Comparison of ENCODE assay signal across 26 mouse cellular contexts in genomic region chr5:96762021-96762420, GRCm38 (mm10). TPM values are rescaled to one million over a fixed set of nuclear protein-coding genes. Genes with fewer than 3 reads are reported as not detected.
DNase-seq lines count a peak whose midpoint lies in the region; ATAC-seq lines count a peak whose summit lies in the region.
"Had no signal": no experiment of that assay in that cellular context is flagged by ENCODE, and none has a peak within 500 bp of the region (broad histone marks: within the 10 kb centered on the region; RNA-seq: fewer than 3 reads in every experiment).

No protein-coding gene starts in this region.

- H3K4me1 ChIP-seq in hindbrain, embryonic 11.5 days (replicated peaks; ENCODE audit: control insufficient read depth, insufficient read depth, low read length) = no peaks in the 10 kb centered on the region
- peaks cover 2% of the 10 kb centered on the region; the same call in 1 of the 2 replicates for H3K4me1 ChIP-seq in forebrain, embryonic 13.5 days
- H3K4me1 ChIP-seq: forebrain, embryonic 10.5 days; heart, embryonic 13.5 days; hindbrain, embryonic 13.5 days; intestine, embryonic 15.5 days had no signal

- H3K27ac ChIP-seq in hindbrain, embryonic 11.5 days (ENCODE audit: low read depth, low read length) = no peak overlapping the region
- no peak overlapping the region for H3K27ac ChIP-seq in forebrain, embryonic 13.5 days
- H3K27ac ChIP-seq: forebrain, embryonic 10.5 days; gastrocnemius, adult 2 months; heart, adult 2 months; heart, embryonic 10.5 days; heart, embryonic 13.5 days; hindbrain, embryonic 13.5 days; intestine, embryonic 15.5 days had no signal

- no peaks in the 10 kb centered on the region for H3K36me3 ChIP-seq in hindbrain, embryonic 11.5 days (ENCODE audit: control insufficient read depth, insufficient read depth, low read length)
- H3K36me3 ChIP-seq in forebrain, embryonic 13.5 days (ENCODE audit: poor library complexity, severe bottlenecking) = no peaks in the 10 kb centered on the region
- H3K36me3 ChIP-seq: hindbrain, embryonic 13.5 days; intestine, embryonic 15.5 days had no signal

- no peak overlapping the region for H3K4me2 ChIP-seq in hindbrain, embryonic 11.5 days (replicated peaks; ENCODE audit: low read depth, low read length)
- no peak overlapping the region for H3K4me2 ChIP-seq in forebrain, embryonic 13.5 days
- H3K4me2 ChIP-seq: heart, embryonic 13.5 days; hindbrain, embryonic 13.5 days; intestine, embryonic 15.5 days had no signal

- H3K9me3 ChIP-seq in hindbrain, embryonic 11.5 days (ENCODE audit: control insufficient read depth, low read length) = no peaks in the 10 kb centered on the region
- no peaks in the 10 kb centered on the region for H3K9me3 ChIP-seq in forebrain, embryonic 13.5 days (replicated peaks)
- H3K9me3 ChIP-seq: forebrain, embryonic 10.5 days; heart, embryonic 10.5 days; heart, embryonic 13.5 days; hindbrain, embryonic 13.5 days; intestine, embryonic 15.5 days had no signal

- H3K27me3 ChIP-seq in hindbrain, embryonic 11.5 days (ENCODE audit: control insufficient read depth, insufficient read depth, low read length) = no peaks in the 10 kb centered on the region
- H3K27me3 ChIP-seq in forebrain, embryonic 13.5 days = no peaks in the 10 kb centered on the region
- H3K27me3 ChIP-seq: heart, embryonic 13.5 days; hindbrain, embryonic 13.5 days; intestine, embryonic 15.5 days had no signal

- DNase-seq in heart, adult 11 months = peak; percentile 55
- DNase-seq in heart, postnatal 4 days = no peak
- peak; percentile 22 for DNase-seq in MEL-GATA-1-ER (ENCODE audit: extremely low read depth, low read depth)
- no peak for DNase-seq in hindbrain, embryonic 11.5 days (ENCODE audit: low spot score)
- no peak for DNase-seq in cerebellum, adult 8-10 months
- DNase-seq: adrenal gland, adult 2 months; adrenal gland, postnatal 14 days; cerebellum, adult 11 months; cerebellum, adult 2 months; cerebellum, postnatal 10 days; cerebellum, postnatal 36 days; forebrain, postnatal 0 days; gastrocnemius, adult 2 months; gastrocnemius, postnatal 14 days; heart, adult 2 months; heart, postnatal 14 days had no signal

- H3K4me3 ChIP-seq in hindbrain, embryonic 11.5 days (ENCODE audit: low read depth, low read length) = no peak overlapping the region
- no peak overlapping the region for H3K4me3 ChIP-seq in forebrain, embryonic 13.5 days
- H3K4me3 ChIP-seq: forebrain, embryonic 10.5 days; gastrocnemius, adult 2 months; heart, adult 2 months; heart, embryonic 10.5 days; heart, embryonic 13.5 days; hindbrain, embryonic 13.5 days; intestine, embryonic 15.5 days had no signal

- WGBS in hindbrain, embryonic 11.5 days = 87% methylated on average over 1 of the region's 1 CpGs
- 94% methylated on average over 1 of the region's 1 CpGs for WGBS in forebrain, embryonic 13.5 days

- ATAC-seq in megakaryocyte, adult 5-6 weeks (ENCODE audit: poor library complexity, severe bottlenecking) = peak; percentile 73
- ATAC-seq in hindbrain, embryonic 11.5 days (ENCODE audit: low FRiP score) = no peak
- no peak for ATAC-seq in forebrain, embryonic 13.5 days
- ATAC-seq: CD4-positive, CD25-positive, alpha-beta regulatory T cell, adult 4 months; forebrain, embryonic 14.5 days; forebrain, postnatal 0 days; hindbrain, embryonic 16.5 days; intestine, embryonic 15.5 days had no signal

- H3K9ac ChIP-seq in hindbrain, embryonic 11.5 days (ENCODE audit: low read depth, low read length) = no peak overlapping the region
- no peak overlapping the region for H3K9ac ChIP-seq in forebrain, embryonic 13.5 days
- H3K9ac ChIP-seq: forebrain, postnatal 0 days; heart, embryonic 13.5 days; hindbrain, embryonic 13.5 days; intestine, embryonic 15.5 days had no signal

RNA-seq across cellular contexts. Expression of gene Anxa3, which starts 31.1 kb away (rescaled TPM):
- 10 to 100 TPM; 43.7 to 49.1 TPM for total RNA-seq in heart, postnatal 4 days (2021)
- total RNA-seq in megakaryocyte, adult 5-6 weeks (2015) = 256 and 288 TPM in 2 replicates
- 148 and 165 TPM in 2 replicates for total RNA-seq in megakaryocyte, adult 5-6 weeks (2017)
- polyA plus RNA-seq in hindbrain, embryonic 11.5 days (2014; fragmentation: Nextera tagmentation; extraction: Ambion mirVana) = 46.3 and 60.0 TPM in 2 replicates
- polyA plus RNA-seq in forebrain, embryonic 13.5 days (2015; fragmentation: Nextera tagmentation; extraction: Ambion mirVana) = 18.2 and 19.1 TPM in 2 replicates

Comparison
In these comparisons a context has a peak if more than half of its experiments do, and no peak if none do; other contexts are left out.
1. DNase-seq: peak in heart, adult 11 months (single experiment) and MEL-GATA-1-ER (single experiment); none in heart, postnatal 4 days (single experiment), hindbrain, embryonic 11.5 days (single experiment) and cerebellum, adult 8-10 months (single experiment).